Mouse (Mus musculus): Measurements from ENCODE around the gene Dcpp3. TPM values are rescaled to one million over a fixed set of nuclear protein-coding genes. Genes with fewer than 3 reads are reported as not detected.
A peak's percentile ranks its signal among the peaks of the same experiment; 100 is the strongest.
"Not testable (repeated sequence)": the region's sequence is repeated elsewhere in the genome, so short reads cannot be mapped to it uniquely, and the experiment has no call there.

The Dcpp3 gene
- polyA plus RNA-seq, 1 experiment from 2014 or later = not detected

GRCm38 (mm10) chr17:23925090-23925493, 7.8 kb downstream of the Dcpp3 start:
- H3K4me3 ChIP-seq (ENCODE audit: low read depth, low read length) = peak overlapping the region; percentile 46
- H3K36me3 ChIP-seq (ENCODE audit: control insufficient read depth, insufficient read depth, low read length) = no peaks in the 10 kb centered on the region
- H3K27me3 ChIP-seq (ENCODE audit: control insufficient read depth, insufficient read depth, low read length) = no peaks in the 10 kb centered on the region
- ATAC-seq (ENCODE audit: insufficient read depth, low FRiP score, low TSS enrichment) (peak; percentile 86), DNase-seq (ENCODE audit: low spot score) (peak; percentile 79)
- H3K4me1 ChIP-seq (ENCODE audit: control insufficient read depth, insufficient read depth, low read length) = peaks cover 5% of the 10 kb centered on the region; the same call in 1 of the 2 replicates
- H3K9ac ChIP-seq (ENCODE audit: low read length) = peak overlapping the region; percentile 71
- peak overlapping the region; percentile 95 for H3K27ac ChIP-seq (ENCODE audit: low read depth, low read length)
- WGBS = 0% methylated on average over 14 of the region's 14 CpGs
- H3K4me2 ChIP-seq (ENCODE audit: low read depth) = peak overlapping the region; percentile 51
- no peaks in the 10 kb centered on the region for H3K9me3 ChIP-seq (ENCODE audit: control insufficient read depth, low read length)

- no peak for ATAC-seq (ENCODE audit: insufficient read depth, low FRiP score, low TSS enrichment)
- DNase-seq (ENCODE audit: low spot score) = no peak
- 89% methylated on average over 5 of the region's 5 CpGs for WGBS
- Histone ChIP-seq H3K4me3 (ENCODE audit: low read depth, low read length) (no peak overlapping the region), H3K4me1 (ENCODE audit: control insufficient read depth, insufficient read depth, low read length) (no peaks in the 10 kb centered on the region), H3K36me3 (ENCODE audit: control insufficient read depth, insufficient read depth, low read length) (no peaks in the 10 kb centered on the region), H3K9me3 (ENCODE audit: control insufficient read depth, low read length) (no peaks in the 10 kb centered on the region), H3K27ac (ENCODE audit: low read depth, low read length) (no peak overlapping the region), H3K4me2 (ENCODE audit: low read depth) (no peak overlapping the region), H3K9ac (ENCODE audit: low read length) (no peak overlapping the region), H3K27me3 (ENCODE audit: control insufficient read depth, insufficient read depth, low read length) (no peaks in the 10 kb centered on the region)
Measured at GRCm38 (mm10) chr17:23931157-23931556, 13.9 kb downstream of the Dcpp3 start.

DNA sequence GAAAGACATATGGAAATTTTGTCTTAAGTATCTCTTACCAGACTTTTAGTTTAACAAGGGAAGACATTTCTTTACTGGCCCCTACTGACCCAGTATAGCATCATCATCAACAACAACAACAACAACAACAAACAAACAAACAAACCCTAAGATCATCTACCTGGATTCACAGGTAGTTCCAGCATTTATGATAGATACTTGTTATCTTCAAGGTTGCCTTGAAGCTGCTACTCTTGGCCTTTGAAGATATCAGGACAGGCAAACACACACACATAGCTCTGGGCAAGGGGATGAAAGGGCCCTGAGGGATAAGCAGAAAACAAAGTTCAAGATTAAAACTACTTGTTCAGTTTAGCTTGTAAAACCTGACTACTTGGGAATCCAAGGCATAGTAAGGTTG, 24.1 kb downstream of the Dcpp3 start, which contains the start of gene Sbp:
TSS of gene Sbp (plus strand) at position 301 of the 400 bp plus-strand sequence.
- ATAC-seq (ENCODE audit: insufficient read depth, low FRiP score, low TSS enrichment) = no peak

GRCm38 (mm10) chr17:23947486-23947885, 30.2 kb downstream of the Dcpp3 start:
- ATAC-seq (ENCODE audit: insufficient read depth, low FRiP score, low TSS enrichment); H3K36me3 ChIP-seq (ENCODE audit: control insufficient read depth, insufficient read depth, low read length); H3K9me3 ChIP-seq (ENCODE audit: control insufficient read depth, low read length); DNase-seq (ENCODE audit: low spot score); H3K4me3 ChIP-seq (ENCODE audit: low read depth, low read length); H3K27ac ChIP-seq (ENCODE audit: low read depth, low read length); H3K4me2 ChIP-seq (ENCODE audit: low read depth); H3K27me3 ChIP-seq (ENCODE audit: control insufficient read depth, insufficient read depth, low read length); H3K9ac ChIP-seq (ENCODE audit: low read length); H3K4me1 ChIP-seq (ENCODE audit: control insufficient read depth, insufficient read depth, low read length): not testable (repeated sequence)
- WGBS = 83% methylated on average over 4 of the region's 4 CpGs

More for the DNA sequence above, 24.1 kb downstream of the Dcpp3 start, which contains the start of gene Sbp:
- Histone ChIP-seq H3K27me3 (ENCODE audit: control insufficient read depth, insufficient read depth, low read length) (no peaks in the 10 kb centered on the region), H3K27ac (ENCODE audit: low read depth, low read length) (no peak within 1 kb of the TSS), H3K4me3 (ENCODE audit: low read depth, low read length) (no peak within 1 kb of the TSS), H3K4me2 (ENCODE audit: low read depth) (no peak within 1 kb of the TSS), H3K36me3 (ENCODE audit: control insufficient read depth, insufficient read depth, low read length) (no peaks in the 10 kb centered on the region), H3K9me3 (ENCODE audit: control insufficient read depth, low read length) (no peaks in the 10 kb centered on the region), H3K9ac (ENCODE audit: low read length) (no peak within 1 kb of the TSS), H3K4me1 (ENCODE audit: control insufficient read depth, insufficient read depth, low read length) (no peaks in the 10 kb centered on the region)
- DNase-seq (ENCODE audit: low spot score) = no peak

GRCm38 (mm10) chr17:23949068-23949467, 31.8 kb downstream of the Dcpp3 start:
- Histone ChIP-seq H3K4me2 (ENCODE audit: low read depth) (no peak overlapping the region), H3K27ac (ENCODE audit: low read depth, low read length) (no peak overlapping the region), H3K27me3 (ENCODE audit: control insufficient read depth, insufficient read depth, low read length) (no peaks in the 10 kb centered on the region), H3K4me1 (ENCODE audit: control insufficient read depth, insufficient read depth, low read length) (no peaks in the 10 kb centered on the region), H3K9me3 (ENCODE audit: control insufficient read depth, low read length) (no peaks in the 10 kb centered on the region), H3K4me3 (ENCODE audit: low read depth, low read length) (no peak overlapping the region), H3K9ac (ENCODE audit: low read length) (no peak overlapping the region), H3K36me3 (ENCODE audit: control insufficient read depth, insufficient read depth, low read length) (no peaks in the 10 kb centered on the region)
- 96% methylated on average over 2 of the region's 2 CpGs for WGBS
- no peak for DNase-seq (ENCODE audit: low spot score)
- ATAC-seq (ENCODE audit: insufficient read depth, low FRiP score, low TSS enrichment) = no peak

GRCm38 (mm10) chr17:23950828-23951227, 33.6 kb downstream of the Dcpp3 start:
- H3K4me2 ChIP-seq (ENCODE audit: low read depth); H3K4me3 ChIP-seq (ENCODE audit: low read depth, low read length); H3K9me3 ChIP-seq (ENCODE audit: control insufficient read depth, low read length); ATAC-seq (ENCODE audit: insufficient read depth, low FRiP score, low TSS enrichment); H3K27me3 ChIP-seq (ENCODE audit: control insufficient read depth, insufficient read depth, low read length); H3K36me3 ChIP-seq (ENCODE audit: control insufficient read depth, insufficient read depth, low read length); H3K4me1 ChIP-seq (ENCODE audit: control insufficient read depth, insufficient read depth, low read length); H3K9ac ChIP-seq (ENCODE audit: low read length); DNase-seq (ENCODE audit: low spot score); H3K27ac ChIP-seq (ENCODE audit: low read depth, low read length): not testable (repeated sequence)
- WGBS = 78% methylated on average over 4 of the region's 4 CpGs

DNA sequence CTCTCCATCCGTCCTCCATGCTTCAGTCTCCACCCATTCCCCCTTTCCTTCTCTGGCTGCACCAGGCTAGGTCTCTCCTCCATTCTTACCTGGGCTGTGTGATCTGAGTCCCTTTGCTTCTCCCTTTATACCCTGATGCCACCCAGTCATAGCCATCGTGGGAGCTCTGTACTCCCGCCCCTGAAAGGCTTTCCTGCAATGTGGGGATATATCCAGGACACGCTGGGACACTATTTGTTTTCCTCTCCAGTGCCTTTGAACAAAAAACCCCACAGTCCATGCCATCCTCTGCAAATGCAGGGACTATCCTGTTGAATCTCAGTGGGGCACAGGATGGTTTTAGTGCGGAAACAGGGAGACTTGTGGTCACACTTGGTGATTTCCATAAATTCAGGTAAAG, 37.9 kb downstream of the Dcpp3 start, which contains the start of gene Sbpl:
TSS of gene Sbpl (minus strand) at position 101 of the 400 bp plus-strand sequence.
- H3K4me2 ChIP-seq (ENCODE audit: low read depth) = no peak within 1 kb of the TSS
- no peak within 1 kb of the TSS for H3K27ac ChIP-seq (ENCODE audit: low read depth, low read length)
- no peaks in the 10 kb centered on the region for H3K27me3 ChIP-seq (ENCODE audit: control insufficient read depth, insufficient read depth, low read length)
- H3K36me3 ChIP-seq (ENCODE audit: control insufficient read depth, insufficient read depth, low read length) = no peaks in the 10 kb centered on the region
- H3K9ac ChIP-seq (ENCODE audit: low read length) = no peak within 1 kb of the TSS
- no peak for DNase-seq (ENCODE audit: low spot score)
- H3K4me3 ChIP-seq (ENCODE audit: low read depth, low read length) = no peak within 1 kb of the TSS
- no peaks in the 10 kb centered on the region for H3K4me1 ChIP-seq (ENCODE audit: control insufficient read depth, insufficient read depth, low read length)
- no peaks in the 10 kb centered on the region for H3K9me3 ChIP-seq (ENCODE audit: control insufficient read depth, low read length)
- WGBS = 79% methylated on average over 5 of the region's 5 CpGs
- no peak for ATAC-seq (ENCODE audit: insufficient read depth, low FRiP score, low TSS enrichment)

DNA sequence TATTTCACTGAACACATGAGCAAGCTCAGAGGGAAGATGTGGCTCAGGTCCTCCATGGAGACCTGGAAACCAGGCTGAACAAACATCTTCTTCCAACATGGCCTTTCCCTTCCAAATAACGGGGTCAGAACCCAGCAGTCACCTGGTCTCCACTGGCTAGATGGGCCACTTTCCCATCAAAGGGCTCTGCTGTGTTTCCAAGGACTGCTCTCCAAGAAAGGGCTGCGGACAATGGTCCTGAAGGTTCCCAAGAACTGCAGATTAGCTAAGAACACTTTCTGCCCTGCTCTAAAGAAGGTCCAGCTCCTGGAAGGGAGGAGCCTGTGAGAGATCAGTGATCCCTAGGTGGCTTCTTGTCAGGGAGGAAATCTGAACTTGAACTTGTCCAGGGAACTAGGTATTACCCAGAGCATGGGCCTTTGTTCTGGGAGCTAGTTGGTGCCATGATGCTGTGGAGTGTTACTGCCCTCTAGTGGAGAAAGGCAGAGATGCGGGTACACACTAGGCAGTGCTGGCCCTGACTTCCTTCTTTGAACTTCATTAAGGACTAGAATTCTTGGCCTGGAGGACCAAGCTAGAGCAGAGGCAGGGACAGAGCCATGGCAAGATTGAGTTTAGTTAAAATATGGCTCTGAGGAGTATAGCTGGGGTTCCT, 43.0 kb downstream of the Dcpp3 start:
- no peak overlapping the region for H3K4me3 ChIP-seq (ENCODE audit: low read depth, low read length)
- ATAC-seq (ENCODE audit: insufficient read depth, low FRiP score, low TSS enrichment) (peak; percentile 93), DNase-seq (ENCODE audit: low spot score) (peak; percentile 84)
- H3K9ac ChIP-seq (ENCODE audit: low read length) = peak overlapping the region; percentile 44
- H3K27ac ChIP-seq (ENCODE audit: low read depth, low read length) = no peak overlapping the region
- no peaks in the 10 kb centered on the region for H3K4me1 ChIP-seq (ENCODE audit: control insufficient read depth, insufficient read depth, low read length)
- H3K9me3 ChIP-seq (ENCODE audit: control insufficient read depth, low read length) = no peaks in the 10 kb centered on the region
- no peaks in the 10 kb centered on the region for H3K36me3 ChIP-seq (ENCODE audit: control insufficient read depth, insufficient read depth, low read length)
- WGBS = 43% methylated on average over 3 of the region's 3 CpGs
- H3K27me3 ChIP-seq (ENCODE audit: control insufficient read depth, insufficient read depth, low read length) = no peaks in the 10 kb centered on the region
- H3K4me2 ChIP-seq (ENCODE audit: low read depth) = no peak overlapping the region

DNA sequence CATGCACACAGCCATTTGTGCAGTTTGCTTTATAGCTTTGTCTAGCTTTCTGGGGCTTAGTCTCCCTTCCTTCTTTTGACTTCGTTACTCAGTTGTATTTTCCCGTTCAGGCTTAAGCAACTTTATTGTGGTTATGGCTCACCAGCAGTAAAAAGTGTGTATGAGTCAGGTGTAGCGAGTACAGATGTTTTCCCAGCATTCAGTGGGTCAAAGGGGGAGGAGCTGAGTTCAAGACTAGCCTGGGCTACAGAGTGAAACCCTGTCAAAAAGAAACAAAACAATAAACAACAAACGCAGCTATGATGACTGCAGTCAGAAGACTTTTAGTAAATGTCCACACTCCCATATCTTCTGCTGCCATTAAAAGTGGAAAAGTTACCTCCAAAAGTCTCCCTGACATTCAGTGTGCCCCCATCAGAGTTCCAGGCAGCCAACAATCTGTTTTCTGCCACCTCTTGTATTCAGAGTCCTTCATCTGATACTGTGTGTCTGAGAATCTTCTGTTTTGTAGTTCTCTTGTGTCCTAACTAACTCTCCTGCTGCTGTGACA, 44.4 kb downstream of the Dcpp3 start:
- Histone ChIP-seq H3K9ac (ENCODE audit: low read length) (no peak overlapping the region), H3K36me3 (ENCODE audit: control insufficient read depth, insufficient read depth, low read length) (no peaks in the 10 kb centered on the region), H3K27ac (ENCODE audit: low read depth, low read length) (no peak overlapping the region), H3K4me3 (ENCODE audit: low read depth, low read length) (no peak overlapping the region), H3K9me3 (ENCODE audit: control insufficient read depth, low read length) (no peaks in the 10 kb centered on the region), H3K4me1 (ENCODE audit: control insufficient read depth, insufficient read depth, low read length) (no peaks in the 10 kb centered on the region), H3K27me3 (ENCODE audit: control insufficient read depth, insufficient read depth, low read length) (no peaks in the 10 kb centered on the region), H3K4me2 (ENCODE audit: low read depth) (no peak overlapping the region)
- DNase-seq (ENCODE audit: low spot score) (no peak), ATAC-seq (ENCODE audit: insufficient read depth, low FRiP score, low TSS enrichment) (no peak)
- WGBS = 52% methylated on average over 4 of the region's 4 CpGs
